Mouse (Mus musculus): ENCODE results near the gene Mob3b. TPM values are rescaled to one million over a fixed set of nuclear protein-coding genes. Genes with fewer than 3 reads are reported as not detected.

The Mob3b gene
- polyA plus RNA-seq, 1 experiment from 2014 or later: 7.1 TPM

- 71% methylated on average over 13 of the region's 13 CpGs for WGBS (ENCODE audit: insufficient replicate concordance)
- ATAC-seq: no peak
- H3K9me3 ChIP-seq (replicated peaks): no peaks in the 10 kb centered on the region
Observed at GRCm38 (mm10) chr4:34976331-34976778, 180.9 kb downstream of the Mob3b start.

GRCm38 (mm10) chr4:34974795-34975194, 182.5 kb downstream of the Mob3b start:
- Histone ChIP-seq H3K4me1 (no peaks in the 10 kb centered on the region), H3K4me3 (no peak overlapping the region), H3K4me2 (no peak overlapping the region), H3K27ac (no peak overlapping the region), H3K27me3 (replicated peaks) (no peaks in the 10 kb centered on the region), H3K9me3 (replicated peaks) (no peaks in the 10 kb centered on the region), H3K9ac (no peak overlapping the region), H3K36me3 (no peaks in the 10 kb centered on the region)
- ATAC-seq: no peak
- WGBS (ENCODE audit: insufficient replicate concordance): 76% methylated on average over 5 of the region's 5 CpGs

More at GRCm38 (mm10) chr4:34976331-34976778, 180.9 kb downstream of the Mob3b start:
- Histone ChIP-seq H3K27ac (no peak overlapping the region), H3K27me3 (replicated peaks) (no peaks in the 10 kb centered on the region), H3K9ac (no peak overlapping the region), H3K4me2 (no peak overlapping the region), H3K36me3 (no peaks in the 10 kb centered on the region), H3K4me3 (no peak overlapping the region), H3K4me1 (no peaks in the 10 kb centered on the region)

GRCm38 (mm10) chr4:34967541-34967940, 189.7 kb downstream of the Mob3b start:
- Histone ChIP-seq H3K4me1 (peaks cover 2% of the 10 kb centered on the region; the same call in 1 of the 2 replicates), H3K27me3 (replicated peaks) (no peaks in the 10 kb centered on the region)

GRCm38 (mm10) chr4:34966336-34966957, 190.8 kb downstream of the Mob3b start:
- Histone ChIP-seq H3K4me1 (peaks cover 2% of the 10 kb centered on the region; the same call in 1 of the 2 replicates), H3K27ac (no peak overlapping the region), H3K4me2 (no peak overlapping the region), H3K9me3 (replicated peaks) (no peaks in the 10 kb centered on the region), H3K9ac (no peak overlapping the region), H3K36me3 (no peaks in the 10 kb centered on the region), H3K4me3 (no peak overlapping the region), H3K27me3 (replicated peaks) (no peaks in the 10 kb centered on the region)
- no peak for ATAC-seq
- 69% methylated on average over 8 of the region's 8 CpGs for WGBS (ENCODE audit: insufficient replicate concordance)

More at GRCm38 (mm10) chr4:34967541-34967940, 189.7 kb downstream of the Mob3b start:
- no peak for ATAC-seq
- Histone ChIP-seq H3K4me3 (no peak overlapping the region), H3K36me3 (no peaks in the 10 kb centered on the region), H3K27ac (no peak overlapping the region), H3K9me3 (replicated peaks) (no peaks in the 10 kb centered on the region), H3K4me2 (no peak overlapping the region), H3K9ac (no peak overlapping the region)
- WGBS (ENCODE audit: insufficient replicate concordance): 71% methylated on average over 6 of the region's 6 CpGs

- no peak for ATAC-seq
- WGBS (ENCODE audit: insufficient replicate concordance): 56% methylated on average over 10 of the region's 10 CpGs
Observed at GRCm38 (mm10) chr4:34964906-34965305, 192.4 kb downstream of the Mob3b start.

GRCm38 (mm10) chr4:34963999-34964398, 193.3 kb downstream of the Mob3b start:
- H3K4me3 ChIP-seq: no peak overlapping the region
- no peak overlapping the region for H3K4me2 ChIP-seq
- no peak overlapping the region for H3K9ac ChIP-seq
- H3K4me1 ChIP-seq: peaks cover 2% of the 10 kb centered on the region; the same call in 1 of the 2 replicates
- no peaks in the 10 kb centered on the region for H3K9me3 ChIP-seq (replicated peaks)
- H3K36me3 ChIP-seq: no peaks in the 10 kb centered on the region
- no peak for ATAC-seq
- H3K27ac ChIP-seq: no peak overlapping the region
- 61% methylated on average over 13 of the region's 13 CpGs for WGBS (ENCODE audit: insufficient replicate concordance)
- no peaks in the 10 kb centered on the region for H3K27me3 ChIP-seq (replicated peaks)

More at GRCm38 (mm10) chr4:34964906-34965305, 192.4 kb downstream of the Mob3b start:
- H3K4me1 ChIP-seq: peaks cover 2% of the 10 kb centered on the region; the same call in 1 of the 2 replicates
- no peak overlapping the region for H3K27ac ChIP-seq
- no peaks in the 10 kb centered on the region for H3K9me3 ChIP-seq (replicated peaks)
- no peaks in the 10 kb centered on the region for H3K27me3 ChIP-seq (replicated peaks)
- H3K4me2 ChIP-seq: no peak overlapping the region
- no peak overlapping the region for H3K4me3 ChIP-seq
- no peaks in the 10 kb centered on the region for H3K36me3 ChIP-seq
- H3K9ac ChIP-seq: no peak overlapping the region

- 61% methylated on average over 15 of the region's 15 CpGs for WGBS (ENCODE audit: insufficient replicate concordance)
- H3K27me3 ChIP-seq (replicated peaks): no peaks in the 10 kb centered on the region
- no peak for ATAC-seq
- H3K4me1 ChIP-seq: peaks cover 2% of the 10 kb centered on the region; the same call in 1 of the 2 replicates
- H3K36me3 ChIP-seq: no peaks in the 10 kb centered on the region
- no peak overlapping the region for H3K27ac ChIP-seq
- H3K9ac ChIP-seq: no peak overlapping the region
- no peak overlapping the region for H3K4me2 ChIP-seq
- no peak overlapping the region for H3K4me3 ChIP-seq
- no peaks in the 10 kb centered on the region for H3K9me3 ChIP-seq (replicated peaks)
Observed at GRCm38 (mm10) chr4:34960781-34961560, 196.3 kb downstream of the Mob3b start.

- no peaks in the 10 kb centered on the region for H3K27me3 ChIP-seq (replicated peaks)
- WGBS (ENCODE audit: insufficient replicate concordance): 62% methylated on average over 6 of the region's 6 CpGs
- H3K9ac ChIP-seq: no peak overlapping the region
- H3K4me2 ChIP-seq: no peak overlapping the region
- no peaks in the 10 kb centered on the region for H3K9me3 ChIP-seq (replicated peaks)
- ATAC-seq: no peak
- 0 out of 2 replicates have a peak, but pooled peaks cover 2% of the 10 kb centered on the region for H3K4me1 ChIP-seq
- no peak overlapping the region for H3K4me3 ChIP-seq
- H3K27ac ChIP-seq: no peak overlapping the region
- no peaks in the 10 kb centered on the region for H3K36me3 ChIP-seq
Observed at GRCm38 (mm10) chr4:34959477-34959876, 197.8 kb downstream of the Mob3b start.

- H3K9ac ChIP-seq: no peak overlapping the region
- no peak overlapping the region for H3K27ac ChIP-seq
- 40% methylated on average over 12 of the region's 12 CpGs for WGBS (ENCODE audit: insufficient replicate concordance)
- no peaks in the 10 kb centered on the region for H3K9me3 ChIP-seq (replicated peaks)
- no peak for ATAC-seq
- no peak overlapping the region for H3K4me3 ChIP-seq
- H3K36me3 ChIP-seq: no peaks in the 10 kb centered on the region
- no peak overlapping the region for H3K4me2 ChIP-seq
- no peaks in the 10 kb centered on the region for H3K27me3 ChIP-seq (replicated peaks)
- no peaks in the 10 kb centered on the region for H3K4me1 ChIP-seq
Observed at GRCm38 (mm10) chr4:34958155-34959028, 198.9 kb downstream of the Mob3b start.

GRCm38 (mm10) chr4:34953716-34954115, 203.6 kb downstream of the Mob3b start:
- ATAC-seq: no peak
- no peaks in the 10 kb centered on the region for H3K36me3 ChIP-seq
- H3K9ac ChIP-seq: no peak overlapping the region
- no peak overlapping the region for H3K4me3 ChIP-seq
- H3K4me2 ChIP-seq: no peak overlapping the region
- no peaks in the 10 kb centered on the region for H3K4me1 ChIP-seq
- H3K9me3 ChIP-seq (replicated peaks): no peaks in the 10 kb centered on the region
- WGBS (ENCODE audit: insufficient replicate concordance): 73% methylated on average over 10 of the region's 10 CpGs
- no peaks in the 10 kb centered on the region for H3K27me3 ChIP-seq (replicated peaks)
- no peak overlapping the region for H3K27ac ChIP-seq

GRCm38 (mm10) chr4:34947181-34947580, 210.1 kb downstream of the Mob3b start:
- Histone ChIP-seq H3K9ac (no peak overlapping the region), H3K4me3 (no peak overlapping the region), H3K4me1 (peaks cover 7% of the 10 kb centered on the region; the same call in 1 of the 2 replicates), H3K27ac (no peak overlapping the region), H3K36me3 (no peaks in the 10 kb centered on the region), H3K9me3 (replicated peaks) (no peaks in the 10 kb centered on the region), H3K27me3 (replicated peaks) (no peaks in the 10 kb centered on the region), H3K4me2 (no peak overlapping the region)
- ATAC-seq: no peak
